In the genomic region with DNA sequence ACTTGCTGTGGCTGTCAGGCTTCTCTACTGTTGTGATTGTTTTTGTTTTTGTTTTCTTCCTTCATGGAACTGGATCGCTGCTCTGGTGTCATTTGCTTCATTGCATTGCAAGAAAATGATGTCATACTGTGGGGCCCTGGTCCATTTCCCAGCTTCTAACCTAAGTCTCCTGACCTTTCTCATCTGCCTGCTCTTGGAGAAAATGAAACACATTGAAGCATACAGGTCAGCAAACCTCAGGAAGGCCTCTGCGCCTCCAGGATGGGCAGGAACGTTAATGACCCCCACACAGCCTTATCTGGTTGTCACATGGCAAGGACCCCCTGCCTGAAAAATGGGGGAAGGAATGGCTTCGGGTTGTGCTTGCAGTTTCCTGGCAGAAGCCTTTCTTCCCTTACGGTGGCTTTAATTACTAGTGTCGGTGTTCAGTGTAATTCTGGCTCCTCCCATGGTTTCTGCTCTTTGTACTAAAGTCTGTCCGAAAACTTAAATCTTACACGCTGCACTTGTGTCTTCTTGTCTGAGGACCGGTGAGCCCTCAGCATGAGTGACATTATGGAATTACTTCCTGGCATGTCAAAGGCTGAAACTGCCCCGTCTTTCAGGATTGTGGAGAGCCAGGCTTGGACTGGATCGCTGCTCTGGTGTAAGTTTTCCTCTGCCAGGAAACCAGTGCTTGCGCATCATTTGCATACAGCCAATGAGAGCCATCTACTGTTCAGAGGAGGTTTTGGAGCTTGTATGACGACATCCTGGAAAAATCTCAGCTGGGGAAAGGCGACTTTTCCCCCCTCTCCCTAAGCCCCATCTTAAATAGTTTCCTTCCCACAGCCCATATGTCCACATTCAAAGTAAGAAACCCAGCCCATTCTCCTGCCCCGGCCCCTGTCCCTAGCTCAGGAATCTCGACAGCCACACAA, we compare ENCODE assay signal across 8 mouse cellular contexts. TPM values are rescaled to one million over a fixed set of nuclear protein-coding genes. Genes with fewer than 3 reads are reported as not detected.
A peak's percentile ranks its signal among the peaks of the same experiment; 100 is the strongest.
DNase-seq lines count a peak whose midpoint lies in the region; ATAC-seq and TF ChIP-seq lines count a peak whose summit lies in the region.

No protein-coding gene starts in this region.

- WGBS in embryonic facial prominence, embryonic 13.5 days = 2% methylated on average over 16 of the region's 16 CpGs
- WGBS in heart, adult 2 months = 6% methylated on average over 16 of the region's 16 CpGs
- WGBS in kidney, adult 2 months = 4% methylated on average over 16 of the region's 16 CpGs
- WGBS in midbrain, embryonic 10.5 days = 13% methylated on average over 16 of the region's 16 CpGs
- 3% methylated on average over 16 of the region's 16 CpGs for WGBS in stomach, embryonic 14.5 days
- 13% methylated on average over 16 of the region's 16 CpGs for WGBS in thymus, adult 2 months

- no peaks in the 10 kb centered on the region for H3K27me3 ChIP-seq in embryonic facial prominence, embryonic 13.5 days
- H3K27me3 ChIP-seq in heart, adult 2 months (ENCODE audit: control insufficient read depth, insufficient read depth, low read length) = no peaks in the 10 kb centered on the region
- H3K27me3 ChIP-seq in kidney, adult 2 months (replicated peaks; ENCODE audit: control insufficient read depth, insufficient read depth, low read length) = no peaks in the 10 kb centered on the region
- H3K27me3 ChIP-seq in midbrain, embryonic 10.5 days (ENCODE audit: low read depth, poor library complexity, severe bottlenecking) = no peaks in the 10 kb centered on the region
- no peaks in the 10 kb centered on the region for H3K27me3 ChIP-seq in stomach, embryonic 14.5 days (ENCODE audit: control insufficient read depth, insufficient read depth, low read length)
- no peaks in the 10 kb centered on the region for H3K27me3 ChIP-seq in thymus, adult 2 months (ENCODE audit: control insufficient read depth, insufficient read depth, low read length)

- H3K4me2 ChIP-seq in embryonic facial prominence, embryonic 13.5 days = peak overlapping the region; percentile 56
- peak overlapping the region; percentile 44 for H3K4me2 ChIP-seq in stomach, embryonic 14.5 days (replicated peaks; ENCODE audit: low read depth, low read length)

- H3K27ac ChIP-seq in embryonic facial prominence, embryonic 13.5 days = peak overlapping the region; percentile 92
- H3K27ac ChIP-seq in heart, adult 2 months = peak overlapping the region; percentile 82
- peak overlapping the region; percentile 61 for H3K27ac ChIP-seq in kidney, adult 2 months (ENCODE audit: insufficient read depth, low read depth, low read length)
- H3K27ac ChIP-seq in midbrain, embryonic 10.5 days (replicated peaks) = peak overlapping the region; percentile 86
- H3K27ac ChIP-seq in stomach, embryonic 14.5 days (ENCODE audit: low read length) = peak overlapping the region; percentile 82
- no peak overlapping the region for H3K27ac ChIP-seq in thymus, adult 2 months (ENCODE audit: control insufficient read depth, insufficient read depth, low read length)

- H3K79me2 ChIP-seq in heart, adult 2 months (replicated peaks; ENCODE audit: control insufficient read depth, insufficient read depth, low read length) = no peaks in the 10 kb centered on the region

- TF ChIP-seq CTCF in heart, adult 2 months (IDR thresholded peaks at IDR 0.05) = peak; percentile 59
- 0 out of 2 replicates have a peak, but pooled peaks have one; percentile 31 for TF ChIP-seq CTCF in kidney, adult 2 months (conservative IDR thresholded peaks at IDR 0.05; ENCODE audit: insufficient read depth, insufficient read length, low read depth, low read length)
- no peak for TF ChIP-seq CTCF in thymus, adult 2 months (IDR thresholded peaks at IDR 0.05; ENCODE audit: borderline replicate concordance, control insufficient read depth, extremely low read depth, insufficient read depth, low read length, poor library complexity)

- TF ChIP-seq POLR2A in heart, adult 2 months (IDR thresholded peaks at IDR 0.05; ENCODE audit: insufficient read depth, low read depth, low read length) = peak; percentile 93
- TF ChIP-seq POLR2A in kidney, adult 2 months (IDR thresholded peaks at IDR 0.05; ENCODE audit: low read depth, low read length) = no peak
- TF ChIP-seq POLR2A in thymus, adult 2 months (IDR thresholded peaks at IDR 0.05; ENCODE audit: control insufficient read depth, extremely low read depth, insufficient read depth, low read length, poor library complexity) = no peak

- no peaks in the 10 kb centered on the region for H3K36me3 ChIP-seq in embryonic facial prominence, embryonic 13.5 days
- H3K36me3 ChIP-seq in heart, adult 2 months (ENCODE audit: control insufficient read depth, insufficient read depth, low read length) = no peaks in the 10 kb centered on the region
- H3K36me3 ChIP-seq in kidney, adult 2 months (ENCODE audit: control insufficient read depth, insufficient read depth, low read length) = no peaks in the 10 kb centered on the region
- no peaks in the 10 kb centered on the region for H3K36me3 ChIP-seq in midbrain, embryonic 10.5 days
- no peaks in the 10 kb centered on the region for H3K36me3 ChIP-seq in stomach, embryonic 14.5 days (ENCODE audit: control insufficient read depth, insufficient read depth, low read length)
- no peaks in the 10 kb centered on the region for H3K36me3 ChIP-seq in thymus, adult 2 months (ENCODE audit: control insufficient read depth, insufficient read depth, low read length)

- peak overlapping the region; percentile 60 for H3K9ac ChIP-seq in embryonic facial prominence, embryonic 13.5 days
- H3K9ac ChIP-seq in heart, adult 2 months (ENCODE audit: low read depth, low read length) = peak overlapping the region; percentile 63
- peak overlapping the region; percentile 25; the same call in 1 of the 2 replicates for H3K9ac ChIP-seq in stomach, embryonic 14.5 days (replicated peaks; ENCODE audit: low read depth, low read length)

- intact Hi-C loops in heart, adult 2 months (cut with DNase I) = loop anchor here (5.0 kb wide), 3 partner anchors 74 to 401 kb away; a partner anchor contains a TSS
- intact Hi-C loops in left cerebral cortex, postnatal 4 days (cut with DNase I) = loop anchor here (10.0 kb wide), 2 partner anchors 148 to 288 kb away; a partner anchor contains a TSS

- no peaks in the 10 kb centered on the region for H3K9me3 ChIP-seq in embryonic facial prominence, embryonic 13.5 days
- H3K9me3 ChIP-seq in midbrain, embryonic 10.5 days (replicated peaks) = no peaks in the 10 kb centered on the region
- no peaks in the 10 kb centered on the region for H3K9me3 ChIP-seq in stomach, embryonic 14.5 days (ENCODE audit: control insufficient read depth, low read depth, low read length)

- peak; percentile 80 for DNase-seq in adrenal gland, postnatal 14 days
- peak; percentile 72 to 84 for DNase-seq in heart, adult 2 months
- DNase-seq in kidney, adult 2 months = peak; percentile 90
- peak; percentile 48 for DNase-seq in left cerebral cortex, postnatal 4 days
- peak; percentile 75 for DNase-seq in midbrain, embryonic 10.5 days (ENCODE audit: low spot score)
- no peak for DNase-seq in thymus, adult 2 months

- TF ChIP-seq EP300 in heart, adult 2 months (IDR thresholded peaks at IDR 0.05; ENCODE audit: insufficient read depth, low read depth, low read length) = 0 out of 2 replicates have a peak, but pooled peaks have one; percentile 64

- peak; percentile 91 for ATAC-seq in embryonic facial prominence, embryonic 13.5 days (ENCODE audit: insufficient number of reproducible peaks, insufficient read depth, low FRiP score, low TSS enrichment, low read depth)
- ATAC-seq in stomach, embryonic 14.5 days (ENCODE audit: insufficient number of reproducible peaks, insufficient read depth, low FRiP score, low read depth) = peak; percentile 88

- H3K4me1 ChIP-seq in embryonic facial prominence, embryonic 13.5 days = peaks cover 49% of the 10 kb centered on the region
- peaks cover 9% of the 10 kb centered on the region for H3K4me1 ChIP-seq in heart, adult 2 months (ENCODE audit: control insufficient read depth, insufficient read depth, low read length)
- H3K4me1 ChIP-seq in kidney, adult 2 months (ENCODE audit: control insufficient read depth, insufficient read depth, low read length) = peaks cover 12% of the 10 kb centered on the region
- H3K4me1 ChIP-seq in midbrain, embryonic 10.5 days = peaks cover 62% of the 10 kb centered on the region
- peaks cover 38% of the 10 kb centered on the region for H3K4me1 ChIP-seq in stomach, embryonic 14.5 days (ENCODE audit: control insufficient read depth, insufficient read depth, low read length)
- no peaks in the 10 kb centered on the region for H3K4me1 ChIP-seq in thymus, adult 2 months (replicated peaks; ENCODE audit: control insufficient read depth, insufficient read depth, low read length)

- H3K4me3 ChIP-seq in embryonic facial prominence, embryonic 13.5 days = peak overlapping the region; percentile 40
- H3K4me3 ChIP-seq in heart, adult 2 months = peak overlapping the region; percentile 52
- H3K4me3 ChIP-seq in kidney, adult 2 months (ENCODE audit: insufficient read depth, low read depth, low read length) = peak overlapping the region; percentile 40
- peak overlapping the region; percentile 40 for H3K4me3 ChIP-seq in midbrain, embryonic 10.5 days
- peak overlapping the region; percentile 15 for H3K4me3 ChIP-seq in stomach, embryonic 14.5 days (ENCODE audit: low read depth, low read length)
- no peak overlapping the region for H3K4me3 ChIP-seq in thymus, adult 2 months (ENCODE audit: control insufficient read depth, insufficient read depth, low read length)

RNA-seq across cellular contexts. Expression of a gene that starts 33.1 kb away (rescaled TPM):
- not detected in 2 replicates for total RNA-seq in adrenal gland, postnatal 14 days (2021)
- not detected in 2 replicates for polyA plus RNA-seq in embryonic facial prominence, embryonic 13.5 days (2015; fragmentation: Nextera tagmentation; extraction: Ambion mirVana)
- total RNA-seq in heart, adult 2 months (2021) = not detected
- polyA plus RNA-seq in heart, adult 2 months (2012; rRNA removed) = 4.9 TPM in 1 of 2 replicates, not detected in the other
- polyA plus RNA-seq in kidney, adult 2 months (2012; rRNA removed) = not detected in 2 replicates
- total RNA-seq in left cerebral cortex, postnatal 4 days (2021) = 1 to 10 TPM; 1.1 to 1.9 TPM
- not detected in 2 replicates for polyA plus RNA-seq in midbrain, embryonic 10.5 days (2016; fragmentation: Nextera tagmentation; extraction: Ambion mirVana)
- polyA plus RNA-seq in stomach, embryonic 14.5 days (2014; fragmentation: Nextera tagmentation; extraction: Ambion mirVana) = not detected in 2 replicates
- 1.5 and 1.8 TPM in 2 replicates for polyA plus RNA-seq in thymus, adult 2 months (2012; rRNA removed)
